Mouse (Mus musculus) spleen, adult 2 months (tissue): ENCODE data around the gene Pcyt1a. TPM values are rescaled to one million over a fixed set of nuclear protein-coding genes. Genes with fewer than 3 reads are reported as not detected.

ENCODE experiments used
- DNase-seq, 2 experiments: peaks; one replicate each; pipeline versions ENCODE4 v3.0.0 to v3.0.0-alpha.2; 2012 to 2021; ENCODE audit warnings: low spot score in 2 of 2, low read depth in 1 of 2
- H3K27ac ChIP-seq: fragments of 200-500 bp; 2 replicates; pipeline ENCODE4 v1.5.1; 2012; ENCODE audit warnings: low read length, inconsistent platforms; ENCODE audit not compliant: insufficient read depth
- H3K27me3 ChIP-seq: fragments of 200-500 bp; 2 replicates; pipeline ENCODE4 v1.6.1; 2012; ENCODE audit warnings: mild to moderate bottlenecking, moderate library complexity, low read length, inconsistent platforms; ENCODE audit not compliant: control insufficient read depth, insufficient read depth
- H3K36me3 ChIP-seq: fragments of 200-500 bp; 2 replicates; pipeline ENCODE4 v1.6.1; 2012; ENCODE audit warnings: mild to moderate bottlenecking, low read length, inconsistent platforms; ENCODE audit not compliant: control insufficient read depth, insufficient read depth
- H3K4me1 ChIP-seq: fragments of 200-500 bp; 2 replicates; pipeline ENCODE4 v1.6.1; 2011; ENCODE audit warnings: inconsistent platforms; ENCODE audit not compliant: control insufficient read depth, insufficient read depth, insufficient read length
- H3K4me3 ChIP-seq: fragments of 200-500 bp; 2 replicates; pipeline ENCODE4 v1.5.1; 2011; ENCODE audit warnings: mild to moderate bottlenecking, inconsistent platforms; ENCODE audit not compliant: insufficient read depth, insufficient read length; ENCODE audit errors: extremely low read depth
- CTCF ChIP-seq: fragments of 200-500 bp; IDR thresholded peaks from 2 replicates; pipeline ENCODE4 v1.5.1; 2011; ENCODE audit warnings: mild to moderate bottlenecking, inconsistent platforms; ENCODE audit not compliant: insufficient read depth, insufficient read length, insufficient replicate concordance; ENCODE audit errors: extremely low read depth
- POLR2A ChIP-seq: fragments of 200-500 bp; IDR thresholded peaks from 2 replicates; pipeline ENCODE4 v1.6.1; 2011; ENCODE audit warnings: low read depth, low read length, inconsistent platforms
- WGBS: fragments of 180-500 bp; shearing (Covaris S2); methylation state at CpG from one replicate; pipeline ENCODE4 v1.1.7; 2018; 5-methylcytosine and 5-hydroxymethylcytosine counted together
- polyA plus RNA-seq: library from polyadenylated mRNA; depleted of rRNA; stranded (reverse); fragments of >200 nt; gene quantifications from 2 replicates; pipeline ENCODE4 v1.2.3, GENCODE M21; 2012

Pcyt1a gene
- polyA plus RNA-seq, 1 experiment: 13.1 TPM

DNA sequence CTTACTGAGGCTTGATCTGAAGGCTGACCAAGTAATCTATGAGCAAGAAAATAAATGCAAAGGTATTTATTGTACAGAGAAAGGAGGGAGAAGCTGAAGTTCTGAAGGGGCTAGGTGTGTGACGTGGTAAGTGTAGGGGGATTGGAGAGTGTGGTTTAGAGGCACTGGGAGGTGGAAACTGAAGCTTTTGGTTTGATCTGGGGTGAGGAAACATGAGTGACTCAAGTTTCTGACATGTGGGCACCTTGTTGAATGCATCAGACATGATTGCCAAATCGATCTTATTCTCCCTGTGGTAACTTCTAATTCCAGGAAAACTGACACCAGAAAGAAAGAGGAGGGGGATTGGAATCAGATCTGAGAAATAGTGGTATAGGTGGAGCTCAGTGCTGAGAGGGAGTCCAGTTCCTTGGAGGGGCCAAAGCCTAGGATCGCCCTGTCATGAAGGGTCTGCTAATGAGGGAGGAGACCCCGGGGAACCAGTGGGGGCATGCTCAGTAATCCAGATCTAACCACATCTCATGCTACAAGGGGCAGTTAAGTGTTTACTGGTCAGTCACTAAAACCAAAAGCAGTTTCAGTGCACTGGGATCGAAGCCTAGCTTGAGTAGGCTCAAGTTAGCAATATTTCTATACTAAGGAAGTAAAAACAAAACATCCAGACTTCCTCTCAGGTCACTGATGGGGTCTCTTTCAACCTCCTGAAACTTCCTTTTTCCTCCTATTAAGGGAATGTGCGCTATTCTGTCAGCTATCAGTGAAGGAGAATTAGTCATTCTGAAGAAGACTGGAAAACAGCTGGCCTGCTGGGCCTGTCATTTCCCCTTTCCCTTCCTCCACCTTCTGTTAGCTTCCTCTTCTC lies 34.8 kb upstream of the Pcyt1a start:
- no peak for TF ChIP-seq POLR2A
- no peak for TF ChIP-seq CTCF
- WGBS: 49% methylated on average over 6 of the region's 6 CpGs
- H3K4me3 ChIP-seq: no peak overlapping the region
- H3K27ac ChIP-seq: no peak overlapping the region
- H3K27me3 ChIP-seq: no peaks in the 10 kb centered on the region
- H3K4me1 ChIP-seq: no peaks in the 10 kb centered on the region
- H3K36me3 ChIP-seq: peaks cover 4% of the 10 kb centered on the region
- no peak for DNase-seq

GRCm38 (mm10) chr16:32396541-32396835 lies 34.2 kb upstream of the Pcyt1a start:
- H3K27ac ChIP-seq: no peak overlapping the region
- H3K36me3 ChIP-seq: peaks cover 4% of the 10 kb centered on the region
- no peaks in the 10 kb centered on the region for H3K27me3 ChIP-seq
- TF ChIP-seq CTCF (no peak), POLR2A (no peak)
- no peak for DNase-seq
- no peak overlapping the region for H3K4me3 ChIP-seq
- H3K4me1 ChIP-seq: no peaks in the 10 kb centered on the region
- WGBS: 81% methylated on average over 3 of the region's 3 CpGs

- Histone ChIP-seq H3K4me1 (peaks cover 8% of the 10 kb centered on the region; the same call in 1 of the 2 replicates), H3K36me3 (no peaks in the 10 kb centered on the region), H3K27me3 (no peaks in the 10 kb centered on the region), H3K27ac (no peak overlapping the region), H3K4me3 (no peak overlapping the region)
- WGBS: 86% methylated on average over 3 of the region's 3 CpGs
- no peak for DNase-seq
- TF ChIP-seq CTCF (no peak), POLR2A (no peak)
These were observed 32.5 kb upstream of the Pcyt1a start for GRCm38 (mm10) chr16:32398206-32398605.

GRCm38 (mm10) chr16:32400267-32400666 lies 30.5 kb upstream of the Pcyt1a start, which contains the start of gene Tm4sf19:
Tm4sf19 (plus strand) TSS chr16:32400506.
- H3K36me3 ChIP-seq: no peaks in the 10 kb centered on the region
- 0 out of 2 replicates have a peak within 1 kb of the TSS, but pooled peaks have one; percentile 8 for H3K27ac ChIP-seq
- no peak for TF ChIP-seq CTCF
- no peak for TF ChIP-seq POLR2A
- no peak for DNase-seq
- H3K4me1 ChIP-seq: peaks cover 9% of the 10 kb centered on the region; the same call in 1 of the 2 replicates
- H3K4me3 ChIP-seq: no peak within 1 kb of the TSS
- H3K27me3 ChIP-seq: no peaks in the 10 kb centered on the region
- 83% methylated on average over 7 of the region's 7 CpGs for WGBS

- peak; percentile 54 to 57 for DNase-seq
- no peak overlapping the region; the same call in 1 of the 2 replicates for H3K4me3 ChIP-seq
- no peaks in the 10 kb centered on the region for H3K36me3 ChIP-seq
- 30% methylated on average over 9 of the region's 9 CpGs for WGBS
- H3K27ac ChIP-seq: 0 out of 2 replicates have a peak overlapping the region, but pooled peaks have one; percentile 8
- TF ChIP-seq CTCF: no peak
- no peak for TF ChIP-seq POLR2A
- no peaks in the 10 kb centered on the region for H3K27me3 ChIP-seq
- H3K4me1 ChIP-seq: peaks cover 9% of the 10 kb centered on the region; the same call in 1 of the 2 replicates
These were observed 29.3 kb upstream of the Pcyt1a start for GRCm38 (mm10) chr16:32401335-32401965.

- no peak for DNase-seq
- TF ChIP-seq POLR2A (no peak), CTCF (no peak)
- peaks cover 9% of the 10 kb centered on the region; the same call in 1 of the 2 replicates for H3K4me1 ChIP-seq
- peak overlapping the region; percentile 27 for H3K27ac ChIP-seq
- no peaks in the 10 kb centered on the region for H3K36me3 ChIP-seq
- H3K27me3 ChIP-seq: no peaks in the 10 kb centered on the region
- H3K4me3 ChIP-seq: no peak overlapping the region
- 63% methylated on average over 3 of the region's 3 CpGs for WGBS
These were observed 27.9 kb upstream of the Pcyt1a start for GRCm38 (mm10) chr16:32402818-32403217.
